Mouse (Mus musculus) testis, postnatal 10 days (tissue): ENCODE measurements around the gene Zfp113.
"Not testable (repeated sequence)": the region's sequence is repeated elsewhere in the genome, so short reads cannot be mapped to it uniquely, and the experiment has no call there.

Experiments
- DNase-seq: peaks from one replicate; pipeline ENCODE4 v3.0.0; 2021; ENCODE audit warnings: low spot score

The Zfp113 gene

DNA sequence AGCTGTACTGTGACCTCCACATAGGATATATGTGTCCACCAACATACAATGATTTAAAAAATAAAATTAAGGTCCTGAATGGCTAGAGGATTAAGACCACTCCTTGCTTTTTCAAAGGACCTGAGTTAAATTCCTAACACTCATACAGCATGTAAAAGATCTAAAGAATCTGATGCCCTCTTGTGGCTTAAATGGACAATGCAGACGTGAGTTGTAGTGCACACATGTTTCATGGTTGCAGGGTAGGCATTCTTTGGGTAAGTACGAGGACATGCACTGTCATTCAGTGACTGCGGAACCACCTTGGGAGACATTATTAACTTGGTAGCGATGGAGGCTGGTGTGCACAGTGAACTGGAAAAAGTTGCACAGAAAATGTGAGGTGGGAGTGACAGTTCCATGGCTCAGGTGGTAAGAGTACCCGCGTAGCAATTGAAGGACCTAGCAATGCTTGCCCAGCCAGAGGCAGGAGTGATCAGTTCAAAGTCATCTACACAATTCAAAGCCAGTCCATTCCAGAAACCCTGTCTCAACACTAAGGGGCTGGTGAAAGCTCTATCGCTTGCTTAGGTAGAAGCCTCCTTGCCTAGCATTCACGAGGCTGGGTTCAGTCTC is 17.5 kb downstream of the Zfp113 start:
- peak; percentile 49 for DNase-seq

DNA sequence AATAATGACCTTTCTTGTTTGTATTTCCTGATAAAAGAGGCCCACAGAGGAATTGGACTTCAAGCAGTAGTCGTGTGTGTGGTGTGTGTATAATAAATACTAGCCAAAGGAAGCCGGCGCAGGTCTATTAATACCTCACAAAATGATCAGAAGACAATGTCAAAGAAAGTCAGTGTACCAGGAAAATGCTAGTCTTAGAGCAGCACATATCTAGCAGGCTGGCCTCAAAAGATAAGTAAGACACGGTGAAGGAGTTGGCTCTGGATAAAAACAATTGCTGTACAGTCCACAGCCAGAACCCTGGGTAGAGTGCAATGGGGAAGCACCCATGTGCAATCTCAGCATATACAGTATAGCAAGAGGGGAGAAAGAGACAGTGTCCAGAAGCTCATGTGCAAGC is 18.3 kb downstream of the Zfp113 start:
- no peak for DNase-seq

GRCm38 (mm10) chr5:138132425-138133064 is 23.0 kb downstream of the Zfp113 start:
- DNase-seq, result no peak

DNA sequence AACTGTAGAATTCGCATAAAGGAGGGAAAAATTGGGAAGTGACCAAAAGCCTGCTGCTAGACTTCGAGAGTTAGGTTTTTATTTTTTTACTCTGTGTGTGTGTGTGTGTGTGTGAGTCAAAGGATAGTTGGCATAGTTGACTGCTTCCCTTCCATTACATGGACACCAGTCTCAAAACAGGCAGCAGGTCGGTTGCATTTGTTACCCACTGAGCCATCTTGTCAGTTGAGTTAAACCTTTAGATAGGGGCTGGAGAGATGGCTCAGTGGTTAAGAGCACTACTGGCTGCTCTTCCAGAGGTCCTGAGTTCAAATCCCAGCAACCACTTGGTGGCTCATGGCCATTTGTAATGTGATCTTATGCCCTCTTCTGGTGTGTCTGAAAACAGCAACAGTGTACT is 37.5 kb downstream of the Zfp113 start:
- no peak for DNase-seq

DNA sequence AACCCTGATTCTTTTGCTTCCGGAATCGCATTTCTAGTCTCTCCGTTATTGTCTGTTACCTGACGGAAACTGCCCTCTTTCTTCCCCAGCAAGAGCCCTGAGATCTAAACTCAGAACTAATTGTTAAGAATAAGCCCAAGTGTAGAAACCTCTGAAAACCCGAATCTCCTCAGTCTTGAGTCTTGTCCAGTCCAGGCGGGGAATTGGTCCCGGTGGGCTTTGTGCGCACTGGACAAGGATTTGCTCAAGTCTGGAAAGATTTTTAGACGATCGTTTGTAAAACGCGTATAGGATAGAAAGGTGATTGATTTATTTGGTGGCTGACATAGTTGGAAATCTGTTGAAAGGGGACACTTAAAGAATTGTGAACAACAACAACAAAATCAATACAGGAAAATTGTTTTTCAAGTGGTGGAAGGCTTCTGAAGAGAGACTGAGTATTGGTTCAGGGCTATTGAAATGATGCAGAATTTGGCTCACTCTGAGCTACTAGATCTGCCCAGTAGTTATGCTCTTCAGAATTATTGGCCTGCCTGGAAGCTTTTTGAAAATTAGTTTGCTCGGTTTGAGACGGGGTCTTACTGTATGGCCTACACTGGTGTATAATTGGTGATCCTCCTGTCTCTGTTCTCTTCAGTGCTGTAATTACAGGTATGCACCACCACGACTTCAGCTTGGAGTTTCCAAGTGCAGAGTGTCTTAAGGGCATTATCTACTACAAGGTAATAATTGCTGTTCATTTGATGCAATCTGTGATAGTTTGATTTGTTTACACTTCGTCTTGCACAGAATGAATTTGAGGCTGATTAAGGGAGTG is 38.1 kb downstream of the Zfp113 start:
- no peak for DNase-seq

GRCm38 (mm10) chr5:138116255-138117198 is 39.0 kb downstream of the Zfp113 start, which contains the start of gene Zscan21:
Zscan21 (plus strand) TSS chr5:138116903.
- DNase-seq, result peak; percentile 93

- DNase-seq, result not testable (repeated sequence)
Observed at GRCm38 (mm10) chr5:138109847-138110396, 45.6 kb downstream of the Zfp113 start.

GRCm38 (mm10) chr5:138107130-138107529 is 48.4 kb downstream of the Zfp113 start:
- DNase-seq, result no peak

- no peak for DNase-seq
Observed at GRCm38 (mm10) chr5:138104976-138105375, 50.6 kb downstream of the Zfp113 start.

DNA sequence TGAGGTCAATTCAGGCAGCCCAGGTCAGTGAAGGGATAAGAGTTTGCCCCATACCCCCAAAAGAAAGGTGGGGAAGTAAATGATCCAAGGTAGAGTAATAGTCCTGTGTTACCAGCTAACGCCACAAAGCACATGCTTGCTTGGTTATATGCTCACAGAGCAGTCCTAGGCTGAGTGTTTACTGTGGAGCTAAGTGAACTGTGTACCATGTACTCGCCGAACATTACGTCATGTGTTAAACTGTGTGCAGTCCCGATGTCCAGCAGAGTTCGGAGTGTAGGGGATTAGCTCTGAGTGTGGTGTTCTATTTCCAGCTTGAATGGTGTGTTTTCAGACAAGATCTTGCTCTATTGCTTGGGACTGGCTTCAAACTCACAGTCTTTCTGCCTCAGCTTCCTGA is 61.1 kb downstream of the Zfp113 start:
- no peak for DNase-seq

DNA sequence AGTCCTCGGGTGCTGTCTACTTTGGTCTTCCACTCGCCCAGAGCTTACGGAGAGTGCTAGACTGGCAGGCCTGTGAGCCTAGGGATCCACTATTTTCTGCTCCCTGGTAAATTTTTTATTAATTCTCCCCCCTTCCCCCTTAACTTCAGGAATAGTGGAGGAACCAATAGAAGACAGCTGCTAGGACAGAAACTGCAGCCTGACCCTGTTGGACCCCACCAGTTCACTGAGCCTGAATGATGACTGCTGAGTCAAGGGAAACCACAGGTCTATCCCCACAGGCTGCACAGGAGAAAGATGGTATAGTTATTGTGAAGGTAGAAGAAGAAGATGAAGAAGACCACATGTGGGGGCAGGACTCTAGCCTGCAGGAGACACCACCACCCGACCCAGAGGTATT is 62.8 kb downstream of the Zfp113 start:
- DNase-seq, result no peak

DNA sequence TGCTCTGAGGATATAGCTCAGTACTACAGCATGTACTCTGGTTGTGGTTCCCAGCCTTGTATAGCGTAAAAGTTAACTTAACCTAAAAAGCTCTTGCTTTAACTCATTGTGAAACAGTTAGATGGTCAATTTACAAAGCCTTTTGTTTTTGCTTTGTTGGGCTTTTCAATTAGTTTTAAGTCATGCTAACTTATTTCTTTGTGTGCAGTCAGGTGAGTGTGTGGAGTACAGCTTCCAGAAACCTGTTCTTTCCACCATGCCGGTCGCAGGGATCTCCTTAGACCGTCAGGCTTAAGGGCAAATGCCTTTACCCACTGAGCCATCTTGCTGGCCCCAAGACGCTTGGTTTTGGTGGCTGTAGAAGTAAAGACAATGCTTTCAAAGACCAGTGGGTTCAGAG is 64.8 kb downstream of the Zfp113 start:
- DNase-seq, result no peak

GRCm38 (mm10) chr5:138090271-138090670 is 65.3 kb downstream of the Zfp113 start:
- no peak for DNase-seq
